Mouse (Mus musculus) hematopoietic multipotent progenitor cell, adult 10-12 weeks (in vitro differentiated cells): ENCODE measurements around the gene Olfr77. TPM values are rescaled to one million over a fixed set of nuclear protein-coding genes. Genes with fewer than 3 reads are reported as not detected.

Experiments
- polyA plus RNA-seq: library from polyadenylated mRNA; stranded (reverse); fragments of >175 nt; gene quantifications from 2 replicates; pipeline ENCODE4 v1.2.3, GENCODE M21; 2012; ENCODE audit warnings: low replicate concordance

Gene Olfr77
- 0.01 TPM in 1 of 2 replicates, not detected in the other for polyA plus RNA-seq

GRCm38 (mm10) chr9:19916565-19916964 is at the start of gene Olfr77:
TSS of gene Olfr77 (plus strand) at chr9:19916865.

GRCm38 (mm10) chr9:19887904-19888303 is 28.8 kb upstream of the Olfr77 start, which contains the start of gene Olfr862:
TSS of gene Olfr862 (minus strand) at chr9:19888004.

Other genes with a start within 250 kb of the Olfr77 start
- gene Olfr857, start 207.4 kb upstream of the Olfr77 start, polyA plus RNA-seq = not detected in 2 replicates
- gene Olfr58, start 136.6 kb upstream of the Olfr77 start, polyA plus RNA-seq = not detected in 2 replicates
- not detected in 2 replicates for gene Olfr859, start 112.0 kb upstream of the Olfr77 start, polyA plus RNA-seq
- gene Olfr860, start 67.1 kb upstream of the Olfr77 start, polyA plus RNA-seq = not detected in 2 replicates
- not detected in 2 replicates for gene Olfr862, start 28.9 kb upstream of the Olfr77 start, polyA plus RNA-seq
- not detected in 2 replicates for gene Olfr866, start 111.2 kb downstream of the Olfr77 start, polyA plus RNA-seq
- gene Olfr867, start 140.7 kb downstream of the Olfr77 start, polyA plus RNA-seq = not detected in 2 replicates
- gene Olfr868, start 181.8 kb downstream of the Olfr77 start, polyA plus RNA-seq = not detected in 2 replicates
- gene Olfr869, start 212.1 kb downstream of the Olfr77 start, polyA plus RNA-seq = not detected in 2 replicates